Mouse (Mus musculus): ENCODE data around the gene 4833439L19Rik.

Gene 4833439L19Rik

DNA sequence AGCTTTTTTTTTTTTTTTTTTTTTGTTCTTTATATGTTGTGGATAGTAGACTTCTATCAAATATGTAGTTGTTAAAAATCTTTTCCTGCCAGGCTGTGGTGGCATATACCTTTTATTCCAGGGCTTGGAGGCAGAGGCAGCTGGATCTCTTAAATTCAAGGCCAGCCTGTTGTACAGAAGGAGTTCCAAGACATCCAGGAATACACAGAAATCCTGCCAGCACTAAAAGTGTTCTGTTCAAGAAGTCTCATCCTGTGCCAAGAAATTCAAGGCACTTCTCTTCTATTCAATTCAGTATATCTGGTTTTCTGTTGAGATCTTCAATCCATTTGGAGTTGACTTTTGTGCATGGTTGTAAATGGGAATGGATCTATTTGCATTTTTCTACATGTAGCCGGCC lies 59.3 kb downstream of the 4833439L19Rik start:
- no peak for DNase-seq

DNA sequence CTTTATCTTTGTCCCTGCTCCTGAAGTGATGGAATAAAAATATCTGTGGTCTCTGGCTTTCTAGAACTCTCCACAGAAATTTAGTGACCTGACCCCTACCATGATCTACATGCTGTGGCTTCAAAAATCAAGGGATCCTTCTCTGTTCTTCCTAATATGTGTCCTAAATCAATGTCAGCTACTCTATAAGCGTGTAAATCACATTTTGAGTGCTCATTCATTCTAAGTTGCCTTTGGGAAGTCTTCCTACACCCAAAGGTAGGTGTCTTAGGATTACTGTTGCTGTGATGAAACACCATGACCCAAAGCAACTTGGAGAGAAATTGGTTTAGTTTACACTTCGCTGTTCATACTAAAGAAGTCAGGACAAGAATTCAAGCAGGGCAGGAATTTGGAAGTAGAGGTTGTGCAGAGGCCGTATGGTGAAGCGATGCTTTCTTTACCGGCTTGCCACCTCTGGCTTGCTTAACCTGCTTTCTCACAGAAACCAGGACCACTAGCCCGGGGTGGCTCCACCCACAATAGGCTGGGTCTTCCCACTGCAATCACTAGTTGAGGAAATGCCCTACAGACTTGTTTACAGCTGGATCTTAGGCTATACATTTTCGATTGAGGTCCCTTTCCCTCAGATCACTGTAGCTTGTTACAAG lies 60.5 kb downstream of the 4833439L19Rik start:
- no peak for DNase-seq

DNA sequence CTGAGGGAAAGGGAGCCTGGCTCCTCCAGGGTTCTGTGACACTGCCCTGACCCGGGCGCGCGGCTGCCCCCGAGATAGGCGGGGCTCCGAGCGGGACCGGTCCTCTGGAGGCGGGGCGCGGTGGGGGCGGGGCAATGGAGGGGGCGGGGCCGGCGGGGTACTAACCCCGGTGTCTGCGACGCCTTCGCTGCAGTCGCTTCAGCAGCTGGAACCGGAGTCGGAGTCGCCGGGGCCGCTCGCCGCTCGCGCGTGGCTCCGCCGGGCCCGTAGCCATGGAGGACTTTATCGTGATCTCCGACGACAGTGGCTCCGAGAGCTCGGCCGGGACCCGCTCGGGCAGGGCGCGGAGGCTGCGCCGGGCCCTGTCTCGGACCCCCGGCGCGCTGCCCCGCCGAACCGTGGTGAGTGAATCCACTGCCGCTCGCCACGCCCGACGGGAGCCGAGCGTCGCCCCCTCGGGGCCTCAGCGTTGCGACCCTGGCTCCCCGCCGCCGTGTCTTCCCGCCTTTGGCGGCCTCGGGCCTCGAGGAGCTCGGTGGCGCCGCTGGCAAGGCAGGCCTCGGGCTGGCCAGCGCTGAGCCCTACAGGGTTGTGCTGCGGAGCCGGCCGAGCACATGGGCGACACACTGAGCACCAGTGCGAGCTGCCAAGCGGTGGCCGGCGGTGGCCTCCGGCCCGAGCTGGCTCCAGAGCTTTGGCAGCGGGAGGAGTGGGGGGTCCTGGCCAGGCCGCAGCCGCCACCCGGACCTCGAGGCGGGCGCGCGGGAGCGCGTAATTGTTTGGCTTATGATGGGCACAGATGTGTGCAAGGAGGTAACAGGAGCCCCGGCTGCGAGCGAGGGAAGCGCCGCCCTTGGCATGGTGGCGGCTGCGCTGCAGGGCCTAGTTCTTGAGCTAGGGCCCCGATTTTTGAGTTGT lies 61.4 kb downstream of the 4833439L19Rik start, which contains the start of gene Simc1:
Gene Simc1 (plus strand): TSS at position 176 of the 918 bp plus-strand sequence.
- DNase-seq: peak; percentile 98

DNA sequence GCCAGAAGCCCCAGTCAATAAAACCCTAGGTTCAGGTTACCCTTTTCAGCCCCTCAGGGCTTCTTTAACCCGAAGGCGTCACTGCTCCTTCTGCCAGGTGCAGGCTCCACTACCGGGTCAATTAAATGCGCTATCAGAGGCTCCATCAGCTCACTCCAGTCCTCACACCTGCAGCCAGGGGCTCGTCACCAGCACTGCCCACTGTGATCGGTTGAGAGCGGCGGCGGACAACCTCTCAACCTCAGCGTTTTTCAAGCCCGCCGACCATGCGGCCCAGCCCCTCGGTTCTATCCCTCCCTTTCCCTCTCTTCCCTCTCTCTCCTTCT lies 62.0 kb downstream of the 4833439L19Rik start:
- DNase-seq: no peak

DNA sequence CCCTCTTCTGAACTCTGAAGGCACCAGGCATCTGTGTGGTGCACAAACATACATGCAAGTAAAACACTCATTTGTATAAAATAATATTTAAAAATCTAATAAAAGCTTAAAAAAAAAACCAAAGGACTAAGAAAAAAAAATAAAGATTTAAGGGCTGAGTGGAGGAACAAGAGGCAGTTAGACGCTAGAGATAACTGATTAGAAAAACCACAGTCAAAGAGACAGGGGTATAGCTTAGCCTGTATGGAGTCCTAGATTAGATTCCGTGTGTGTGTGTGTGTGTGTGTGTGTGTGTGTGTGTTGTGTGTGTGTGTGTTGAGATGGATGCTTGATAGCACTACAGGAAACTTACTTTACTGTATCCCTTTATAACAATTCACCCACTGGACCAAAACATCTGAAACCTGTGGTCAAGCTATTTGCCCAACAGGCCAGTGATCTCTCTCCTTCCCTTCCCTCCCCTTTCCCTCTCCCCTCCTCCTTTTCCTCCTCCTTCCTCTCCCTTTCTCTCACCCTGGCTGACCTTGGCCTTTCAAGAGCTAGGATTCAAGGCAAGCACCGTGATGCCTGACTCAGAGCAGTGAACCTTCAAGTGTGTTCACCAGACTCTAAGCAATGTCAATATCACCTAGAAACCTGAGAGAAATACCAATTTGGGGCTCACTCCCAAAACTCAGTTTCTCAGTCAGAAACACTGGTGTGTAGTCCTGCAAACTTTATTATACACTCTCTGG lies 63.1 kb downstream of the 4833439L19Rik start:
- no peak for DNase-seq

DNA sequence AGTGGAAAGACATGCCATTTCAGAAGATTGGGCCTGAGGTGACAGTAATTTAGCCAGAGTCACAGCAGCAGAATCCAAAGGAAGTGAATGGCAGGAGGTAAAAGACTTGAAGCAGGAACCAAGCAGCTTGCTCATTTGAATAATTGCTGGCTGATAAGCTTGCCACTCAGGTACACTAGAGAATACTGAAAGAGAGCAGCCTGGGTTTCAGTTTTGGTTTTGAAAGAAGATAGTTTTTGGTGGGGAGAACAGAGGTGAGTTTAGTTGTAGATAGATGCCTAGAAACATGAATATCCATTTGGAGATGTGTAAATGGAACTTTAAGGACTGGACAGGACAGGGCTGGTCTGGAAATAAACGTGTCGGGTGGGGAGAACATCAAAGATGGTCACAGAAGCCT lies 63.9 kb downstream of the 4833439L19Rik start:
- DNase-seq: no peak

Data from heart, adult 11 months (tissue).